Mouse (Mus musculus) midbrain, postnatal 0 days (tissue): ENCODE measurements around the gene Mavs. TPM values are rescaled to one million over a fixed set of nuclear protein-coding genes. Genes with fewer than 3 reads are reported as not detected.
A peak's percentile ranks its signal among the peaks of the same experiment; 100 is the strongest.

Source experiments
- ATAC-seq: fragments of 200-750 bp; cut with Nextera tagmentation; 2 replicates; pipeline ENCODE4 v1.8.0; 2017; ENCODE audit warnings: moderate number of reproducible peaks, mild to moderate bottlenecking, moderate TSS enrichment, moderate library complexity; ENCODE audit not compliant: low FRiP score
- DNase-seq: peaks from one replicate; pipeline ENCODE4 v3.0.0-alpha.2; 2015; ENCODE audit warnings: low spot score
- H3K27ac ChIP-seq: fragments of 300-500 bp; sonication (generic); 2 replicates; pipeline ENCODE4 v1.5.1; 2014; ENCODE audit warnings: low read depth, mild to moderate bottlenecking, low read length, mixed read lengths
- H3K27me3 ChIP-seq: fragments of 300-500 bp; sonication (generic); 2 replicates; pipeline ENCODE4 v1.6.1; 2014; ENCODE audit warnings: low read length, control low read depth, mixed read lengths; ENCODE audit not compliant: insufficient read depth
- H3K36me3 ChIP-seq: fragments of 300-500 bp; sonication (generic); 2 replicates; pipeline ENCODE4 v1.6.1; 2014; ENCODE audit warnings: low read length, control low read depth, mixed read lengths; ENCODE audit not compliant: insufficient read depth
- H3K4me1 ChIP-seq: fragments of 300-500 bp; sonication (generic); 2 replicates; pipeline ENCODE4 v1.6.1; 2014; ENCODE audit warnings: mild to moderate bottlenecking, control low read depth, antibody characterized with exemption, low read length, mixed read lengths; ENCODE audit not compliant: insufficient read depth
- H3K4me2 ChIP-seq: fragments of 300-500 bp; sonication (generic); 2 replicates; pipeline ENCODE4 v1.6.1; 2014; ENCODE audit warnings: low read depth, mild to moderate bottlenecking, low read length, mixed read lengths; ENCODE audit not compliant: poor library complexity, severe bottlenecking
- H3K4me3 ChIP-seq: fragments of 300-500 bp; sonication (generic); 2 replicates; pipeline ENCODE4 v1.5.1; 2014; ENCODE audit warnings: low read depth, mild to moderate bottlenecking, low read length, moderate library complexity
- H3K9ac ChIP-seq: fragments of 300-500 bp; sonication (generic); replicated peaks from 2 replicates; pipeline ENCODE4 v1.6.1; 2014; ENCODE audit warnings: mild to moderate bottlenecking, low read length, moderate library complexity, mixed read lengths; ENCODE audit not compliant: poor library complexity, severe bottlenecking
- H3K9me3 ChIP-seq: fragments of 300-500 bp; sonication (generic); 2 replicates; pipeline ENCODE4 v1.6.1; 2016; ENCODE audit warnings: low read length, control low read depth
- CTCF ChIP-seq: IDR thresholded peaks from 2 replicates; pipeline ENCODE4 v1.5.1; 2016; ENCODE audit warnings: antibody characterized with exemption, mild to moderate bottlenecking
- WGBS: fragments of 180-500 bp; shearing (Covaris S2); extraction: QIAGEN DNeasy Blood & Tissue Kit; methylation state at CpG from one replicate; pipeline ENCODE4 v1.1.7; 2014; 5-methylcytosine and 5-hydroxymethylcytosine counted together
- microRNA-seq: library from miRNA; unstranded; fragments of <30 nt; microRNA quantifications from one replicate; pipeline ENCODE4, GENCODE M21; 2016; ENCODE audit warnings: borderline number of aligned reads
- polyA plus RNA-seq: library from polyadenylated mRNA; unstranded; fragments of >200 nt; fragmentation: Nextera tagmentation; extraction: Ambion mirVana; gene quantifications from 2 replicates; pipeline ENCODE4 v1.2.1, GENCODE M21; 2015
- total RNA-seq: library from RNA; depleted of rRNA; stranded (reverse); fragments of >200 nt; gene quantifications from 2 replicates; pipeline ENCODE4 v1.2.3, GENCODE M21; 2014; rRNA removed

Gene Mavs
- total and polyA plus RNA-seq, 2 experiments from 2014 or later: 4.0 to 10.9 TPM

- H3K4me2 ChIP-seq: no peak overlapping the region
- no peak for TF ChIP-seq CTCF
- no peaks in the 10 kb centered on the region for H3K4me1 ChIP-seq
- H3K9me3 ChIP-seq: no peaks in the 10 kb centered on the region
- 93% methylated on average over 3 of the region's 3 CpGs for WGBS
- DNase-seq (no peak), ATAC-seq (no peak)
- no peak overlapping the region for H3K27ac ChIP-seq
- H3K27me3 ChIP-seq: no peaks in the 10 kb centered on the region
- H3K4me3 ChIP-seq: no peak overlapping the region
- peaks cover 23% of the 10 kb centered on the region for H3K36me3 ChIP-seq
- no peak overlapping the region for H3K9ac ChIP-seq
These were observed 41.6 kb downstream of the Mavs start for GRCm38 (mm10) chr2:131275493-131275892.

- no peak overlapping the region for H3K4me3 ChIP-seq
- DNase-seq (no peak), ATAC-seq (no peak)
- no peak overlapping the region for H3K9ac ChIP-seq
- no peaks in the 10 kb centered on the region for H3K27me3 ChIP-seq
- no peak overlapping the region for H3K27ac ChIP-seq
- no peak overlapping the region for H3K4me2 ChIP-seq
- 91% methylated on average over 5 of the region's 5 CpGs for WGBS
- H3K36me3 ChIP-seq: peaks cover 26% of the 10 kb centered on the region
- no peak for TF ChIP-seq CTCF
- no peaks in the 10 kb centered on the region for H3K9me3 ChIP-seq
- no peaks in the 10 kb centered on the region for H3K4me1 ChIP-seq
These were observed 42.9 kb downstream of the Mavs start for GRCm38 (mm10) chr2:131276722-131277121.

- Histone ChIP-seq H3K4me2 (no peak overlapping the region), H3K4me1 (no peaks in the 10 kb centered on the region), H3K27ac (no peak overlapping the region), H3K9me3 (no peaks in the 10 kb centered on the region), H3K4me3 (no peak overlapping the region), H3K9ac (no peak overlapping the region), H3K36me3 (peaks cover 13% of the 10 kb centered on the region; the same call in 1 of the 2 replicates), H3K27me3 (no peaks in the 10 kb centered on the region)
- ATAC-seq (no peak), DNase-seq (no peak)
- 84% methylated on average over 1 of the region's 1 CpGs for WGBS
- TF ChIP-seq CTCF: no peak
These were observed 47.7 kb downstream of the Mavs start for GRCm38 (mm10) chr2:131281596-131281995.

GRCm38 (mm10) chr2:131286276-131286675 lies 52.4 kb downstream of the Mavs start:
- H3K4me2 ChIP-seq: no peak overlapping the region
- DNase-seq: peak; percentile 19
- H3K4me3 ChIP-seq: no peak overlapping the region
- no peak for ATAC-seq
- no peak overlapping the region for H3K9ac ChIP-seq
- no peaks in the 10 kb centered on the region for H3K9me3 ChIP-seq
- H3K36me3 ChIP-seq: peaks cover 12% of the 10 kb centered on the region
- H3K27ac ChIP-seq: no peak overlapping the region
- H3K27me3 ChIP-seq: no peaks in the 10 kb centered on the region
- H3K4me1 ChIP-seq: no peaks in the 10 kb centered on the region
- WGBS: 97% methylated on average over 1 of the region's 1 CpGs
- peak; percentile 58 for TF ChIP-seq CTCF

- ATAC-seq (no peak), DNase-seq (no peak)
- no peak overlapping the region for H3K27ac ChIP-seq
- H3K36me3 ChIP-seq: peaks cover 29% of the 10 kb centered on the region
- H3K27me3 ChIP-seq: no peaks in the 10 kb centered on the region
- H3K9ac ChIP-seq: no peak overlapping the region
- H3K4me2 ChIP-seq: no peak overlapping the region
- no peaks in the 10 kb centered on the region for H3K9me3 ChIP-seq
- H3K4me3 ChIP-seq: no peak overlapping the region
- no peaks in the 10 kb centered on the region for H3K4me1 ChIP-seq
- TF ChIP-seq CTCF: no peak
These were observed 56.8 kb downstream of the Mavs start for GRCm38 (mm10) chr2:131290669-131291068.

- peaks cover 23% of the 10 kb centered on the region for H3K36me3 ChIP-seq
- TF ChIP-seq CTCF: no peak
These were observed 62.9 kb downstream of the Mavs start for GRCm38 (mm10) chr2:131296746-131297261.

More at GRCm38 (mm10) chr2:131296746-131297261, 62.9 kb downstream of the Mavs start:
- Histone ChIP-seq H3K27ac (peak overlapping the region; percentile 47), H3K4me1 (no peaks in the 10 kb centered on the region), H3K9me3 (no peaks in the 10 kb centered on the region), H3K27me3 (no peaks in the 10 kb centered on the region), H3K9ac (no peak overlapping the region), H3K4me2 (no peak overlapping the region), H3K4me3 (no peak overlapping the region)
- ATAC-seq: peak; percentile 57; the same call in 1 of the 2 replicates
- DNase-seq: peak; percentile 5
- 76% methylated on average over 2 of the region's 2 CpGs for WGBS

Small RNA genes within 50 kb of the gene (microRNA-seq; reads per million reads assigned to microRNA genes)
- gene Mir103-2: 73.0 reads per million, percentile 41 among the genes with 10 or more reads in this experiment

Other genes starting within 250 kb of the Mavs start
- gene Gfra4, start 191.0 kb upstream of the Mavs start, total RNA-seq: 56.3 and 68.6 TPM in 2 replicates
- gene Gfra4, start 191.0 kb upstream of the Mavs start, polyA plus RNA-seq: 57.9 and 62.2 TPM in 2 replicates
- gene Adam33, start 170.2 kb upstream of the Mavs start, total RNA-seq: 0.57 and 1.4 TPM in 2 replicates
- 2.1 TPM in 2 replicates for gene Adam33, start 170.2 kb upstream of the Mavs start, polyA plus RNA-seq
- gene Siglec1, start 147.3 kb upstream of the Mavs start, total RNA-seq: 1.4 and 1.9 TPM in 2 replicates
- gene Siglec1, start 147.3 kb upstream of the Mavs start, polyA plus RNA-seq: 0.22 and 0.27 TPM in 2 replicates
- gene Hspa12b, start 106.8 kb upstream of the Mavs start, total RNA-seq: 10.1 and 11.1 TPM in 2 replicates
- gene Hspa12b, start 106.8 kb upstream of the Mavs start, polyA plus RNA-seq: 2.9 and 3.2 TPM in 2 replicates
- not detected in 2 replicates for gene Gm11037, start 100.6 kb upstream of the Mavs start, total RNA-seq
- not detected in 2 replicates for gene Gm11037, start 100.6 kb upstream of the Mavs start, polyA plus RNA-seq
- gene 1700037H04Rik, start 74.0 kb upstream of the Mavs start, total RNA-seq: 44.8 and 89.5 TPM in 2 replicates
- 59.1 and 60.4 TPM in 2 replicates for gene 1700037H04Rik, start 74.0 kb upstream of the Mavs start, polyA plus RNA-seq
- gene Cenpb, start 54.0 kb upstream of the Mavs start, total RNA-seq: 98.2 and 103 TPM in 2 replicates
- 11.7 and 13.1 TPM in 2 replicates for gene Cenpb, start 54.0 kb upstream of the Mavs start, polyA plus RNA-seq
- 10.0 and 13.1 TPM in 2 replicates for gene Cdc25b, start 47.1 kb upstream of the Mavs start, total RNA-seq
- 14.0 and 15.1 TPM in 2 replicates for gene Cdc25b, start 47.1 kb upstream of the Mavs start, polyA plus RNA-seq
- gene Spef1, start 46.8 kb upstream of the Mavs start, total RNA-seq: 19.3 and 27.5 TPM in 2 replicates
- 9.5 and 10.2 TPM in 2 replicates for gene Spef1, start 46.8 kb upstream of the Mavs start, polyA plus RNA-seq
- 36.5 and 40.1 TPM in 2 replicates for gene Ap5s1, start 27.0 kb upstream of the Mavs start, total RNA-seq
- gene Ap5s1, start 27.0 kb upstream of the Mavs start, polyA plus RNA-seq: 35.5 and 36.7 TPM in 2 replicates
- gene Pank2, start 28.4 kb downstream of the Mavs start, total RNA-seq: 36.7 and 41.8 TPM in 2 replicates
- 24.0 and 30.8 TPM in 2 replicates for gene Pank2, start 28.4 kb downstream of the Mavs start, polyA plus RNA-seq
- 26.3 and 29.4 TPM in 2 replicates for gene Rnf24, start 118.8 kb downstream of the Mavs start, total RNA-seq
- 10.6 and 11.1 TPM in 2 replicates for gene Rnf24, start 118.8 kb downstream of the Mavs start, polyA plus RNA-seq